Mouse (Mus musculus): ENCODE data around the gene Gpat2. TPM values are rescaled to one million over a fixed set of nuclear protein-coding genes. Genes with fewer than 3 reads are reported as not detected.

The Gpat2 gene
- polyA plus RNA-seq, 1 experiment from 2014 or later = not detected

DNA sequence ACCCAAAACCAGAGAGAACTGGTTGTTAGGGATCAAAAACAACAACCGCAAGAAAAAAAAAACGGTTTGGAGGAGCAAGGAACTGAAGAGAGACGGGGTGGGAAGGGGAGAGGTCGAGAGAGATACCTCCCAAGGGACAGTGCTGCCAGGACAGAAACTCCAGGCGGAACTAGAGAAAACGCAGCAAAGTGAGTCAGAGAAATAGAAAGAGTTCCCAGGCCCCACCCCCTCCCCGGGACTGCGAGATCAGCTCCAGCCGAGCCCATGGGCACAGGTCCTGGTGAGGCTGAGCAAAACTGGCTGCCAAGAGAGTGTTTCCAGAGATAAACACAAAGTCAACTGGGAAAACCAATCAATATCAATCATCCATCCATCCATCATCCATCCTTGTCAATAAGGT lies 36.4 kb downstream of the Gpat2 start:
- H3K4me3 ChIP-seq (ENCODE audit: inconsistent target) = no peak overlapping the region
- H3K36me3 ChIP-seq (ENCODE audit: inconsistent target) = no peaks in the 10 kb centered on the region
- 89% methylated on average over 9 of the region's 9 CpGs for WGBS (ENCODE audit: missing documents)
- no peak overlapping the region for H3K27ac ChIP-seq
- no peaks in the 10 kb centered on the region for H3K79me2 ChIP-seq (ENCODE audit: inconsistent target)

DNA sequence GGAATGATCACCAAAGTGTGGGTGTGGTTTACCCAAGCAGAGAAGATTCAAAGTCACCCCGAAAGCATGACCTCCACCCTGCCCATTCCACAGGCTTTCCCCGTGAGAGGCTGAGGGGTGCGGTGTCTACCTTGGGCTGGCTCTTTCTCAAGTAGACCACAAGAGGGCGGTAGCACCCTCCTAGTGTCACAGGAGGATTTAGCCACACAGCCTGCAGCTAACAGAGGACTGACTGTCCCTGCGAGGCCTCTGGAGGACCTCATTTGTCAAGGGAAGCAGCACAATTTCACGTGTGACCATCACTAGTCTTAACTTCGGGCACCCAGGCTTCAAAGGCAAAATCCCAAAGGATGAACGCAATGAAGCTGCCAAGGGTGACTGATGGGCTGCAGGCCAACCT lies 37.3 kb downstream of the Gpat2 start:
- Histone ChIP-seq H3K27ac (no peak overlapping the region), H3K4me3 (ENCODE audit: inconsistent target) (no peak overlapping the region), H3K79me2 (ENCODE audit: inconsistent target) (no peaks in the 10 kb centered on the region), H3K36me3 (ENCODE audit: inconsistent target) (no peaks in the 10 kb centered on the region)
- WGBS (ENCODE audit: missing documents) = 12% methylated on average over 8 of the region's 8 CpGs

- Histone ChIP-seq H3K36me3 (ENCODE audit: inconsistent target) (no peaks in the 10 kb centered on the region), H3K79me2 (ENCODE audit: inconsistent target) (no peaks in the 10 kb centered on the region), H3K4me3 (ENCODE audit: inconsistent target) (no peak overlapping the region), H3K27ac (no peak overlapping the region)
- 80% methylated on average over 5 of the region's 5 CpGs for WGBS (ENCODE audit: missing documents)
Observed at GRCm38 (mm10) chr2:127470183-127470582, 45.2 kb downstream of the Gpat2 start.

DNA sequence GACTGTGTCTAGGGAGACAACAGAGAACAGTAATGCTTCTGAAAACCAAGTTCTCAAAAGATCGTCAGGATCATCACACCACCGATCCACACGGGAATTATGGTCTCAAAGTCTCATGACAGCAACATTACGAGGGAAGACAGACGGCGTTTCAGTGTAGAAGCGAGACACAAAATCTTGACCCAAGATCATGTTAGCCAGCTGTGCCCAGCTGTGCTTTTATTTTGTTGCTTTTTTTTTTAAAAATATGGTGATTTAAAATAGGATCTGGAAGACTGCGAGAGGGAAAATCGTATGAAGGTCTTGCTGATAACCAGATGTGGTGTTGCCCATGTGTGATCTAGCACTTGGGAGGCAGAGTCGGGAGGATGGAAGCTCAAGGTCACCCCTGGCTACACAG lies 45.7 kb downstream of the Gpat2 start:
- no peak overlapping the region for H3K27ac ChIP-seq
- H3K4me3 ChIP-seq (ENCODE audit: inconsistent target) = no peak overlapping the region
- no peaks in the 10 kb centered on the region for H3K36me3 ChIP-seq (ENCODE audit: inconsistent target)
- H3K79me2 ChIP-seq (ENCODE audit: inconsistent target) = no peaks in the 10 kb centered on the region
- WGBS (ENCODE audit: missing documents) = 92% methylated on average over 10 of the region's 10 CpGs

- Histone ChIP-seq H3K4me3 (ENCODE audit: inconsistent target) (no peak overlapping the region), H3K79me2 (ENCODE audit: inconsistent target) (no peaks in the 10 kb centered on the region), H3K27ac (no peak overlapping the region), H3K36me3 (ENCODE audit: inconsistent target) (no peaks in the 10 kb centered on the region)
- WGBS (ENCODE audit: missing documents) = 93% methylated on average over 8 of the region's 8 CpGs
Observed at GRCm38 (mm10) chr2:127471281-127471680, 46.3 kb downstream of the Gpat2 start.

DNA sequence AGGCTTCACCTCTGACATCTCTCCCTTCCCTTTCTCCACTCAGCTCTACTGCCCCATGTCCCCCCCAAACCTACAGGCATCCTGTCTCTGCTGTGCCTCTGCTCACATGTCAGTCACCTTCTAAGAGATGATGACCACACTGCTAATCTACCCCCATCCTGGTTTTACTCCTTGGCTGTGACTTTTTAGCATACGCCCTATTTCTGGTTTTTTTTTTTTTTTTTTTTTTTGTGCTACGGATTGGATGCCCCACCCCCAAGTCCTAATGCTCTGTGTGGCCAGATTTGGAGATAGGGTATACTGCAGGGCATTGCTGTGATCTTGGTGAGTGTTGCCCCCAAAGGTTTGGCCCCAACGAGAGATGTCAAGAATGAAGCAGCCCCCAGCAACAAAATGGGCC lies 47.3 kb downstream of the Gpat2 start:
- Histone ChIP-seq H3K27ac (no peak overlapping the region), H3K79me2 (ENCODE audit: inconsistent target) (no peaks in the 10 kb centered on the region), H3K4me3 (ENCODE audit: inconsistent target) (no peak overlapping the region), H3K36me3 (ENCODE audit: inconsistent target) (no peaks in the 10 kb centered on the region)
- WGBS (ENCODE audit: missing documents) = 65% methylated on average over 3 of the region's 3 CpGs

DNA sequence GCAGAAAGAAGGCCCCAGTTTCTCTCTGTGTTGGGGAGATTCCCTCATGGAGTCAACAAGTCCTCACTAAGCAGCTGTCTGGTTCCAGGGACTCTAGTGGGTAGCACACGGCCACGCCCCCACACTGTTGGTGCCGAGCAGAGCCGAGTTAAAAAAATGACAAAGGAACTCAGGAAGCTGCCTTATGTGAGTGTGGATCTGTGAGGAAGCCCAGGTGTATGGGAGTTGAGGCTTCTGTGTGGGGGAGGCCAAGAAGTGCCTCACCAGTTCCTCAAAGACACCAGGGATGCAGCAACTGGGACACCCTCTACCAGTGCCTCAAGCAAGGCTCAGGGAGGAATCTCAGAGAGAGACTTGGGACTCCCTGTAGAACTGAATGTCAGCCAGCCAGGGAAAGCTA lies 54.2 kb downstream of the Gpat2 start:
- Histone ChIP-seq H3K4me3 (ENCODE audit: inconsistent target) (no peak overlapping the region), H3K27ac (no peak overlapping the region), H3K36me3 (ENCODE audit: inconsistent target) (no peaks in the 10 kb centered on the region), H3K79me2 (ENCODE audit: inconsistent target) (no peaks in the 10 kb centered on the region)
- 97% methylated on average over 4 of the region's 4 CpGs for WGBS (ENCODE audit: missing documents)

- 84% methylated on average over 10 of the region's 10 CpGs for WGBS (ENCODE audit: missing documents)
- Histone ChIP-seq H3K27ac (no peak overlapping the region), H3K79me2 (ENCODE audit: inconsistent target) (no peaks in the 10 kb centered on the region), H3K4me3 (ENCODE audit: inconsistent target) (no peak overlapping the region), H3K36me3 (ENCODE audit: inconsistent target) (no peaks in the 10 kb centered on the region)
Observed at GRCm38 (mm10) chr2:127479763-127480162, 54.8 kb downstream of the Gpat2 start.

- Histone ChIP-seq H3K27ac (no peak overlapping the region), H3K36me3 (ENCODE audit: inconsistent target) (no peaks in the 10 kb centered on the region), H3K79me2 (ENCODE audit: inconsistent target) (no peaks in the 10 kb centered on the region), H3K4me3 (ENCODE audit: inconsistent target) (no peak overlapping the region)
- WGBS (ENCODE audit: missing documents) = 3% methylated on average over 57 of the region's 59 CpGs
Observed at GRCm38 (mm10) chr2:127481841-127482532, 57.0 kb downstream of the Gpat2 start.

DNA sequence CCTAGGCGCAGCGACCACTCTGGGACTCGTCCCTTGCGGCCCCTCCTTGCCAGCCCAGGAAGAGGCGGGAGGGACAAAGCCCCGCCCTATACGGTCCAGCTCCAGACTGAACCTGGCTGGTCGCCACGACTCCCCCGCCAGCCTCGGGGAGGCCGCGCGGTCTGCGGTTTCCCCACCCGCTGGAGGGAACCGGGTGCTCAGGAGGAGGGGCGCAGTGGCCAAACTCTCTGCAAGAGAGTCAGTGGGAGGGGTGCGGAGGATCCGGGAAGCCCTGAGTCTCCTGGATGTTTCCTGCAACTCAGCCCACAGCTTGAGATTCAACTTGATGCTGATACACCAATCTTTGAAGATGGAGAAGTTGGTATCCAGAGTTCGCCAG lies 57.5 kb downstream of the Gpat2 start:
- Histone ChIP-seq H3K36me3 (ENCODE audit: inconsistent target) (no peaks in the 10 kb centered on the region), H3K27ac (no peak overlapping the region), H3K79me2 (ENCODE audit: inconsistent target) (no peaks in the 10 kb centered on the region), H3K4me3 (ENCODE audit: inconsistent target) (no peak overlapping the region; the same call in 1 of the 2 replicates)
- 2% methylated on average over 21 of the region's 21 CpGs for whole genome bisulfite sequencing (ENCODE audit: missing documents)

DNA sequence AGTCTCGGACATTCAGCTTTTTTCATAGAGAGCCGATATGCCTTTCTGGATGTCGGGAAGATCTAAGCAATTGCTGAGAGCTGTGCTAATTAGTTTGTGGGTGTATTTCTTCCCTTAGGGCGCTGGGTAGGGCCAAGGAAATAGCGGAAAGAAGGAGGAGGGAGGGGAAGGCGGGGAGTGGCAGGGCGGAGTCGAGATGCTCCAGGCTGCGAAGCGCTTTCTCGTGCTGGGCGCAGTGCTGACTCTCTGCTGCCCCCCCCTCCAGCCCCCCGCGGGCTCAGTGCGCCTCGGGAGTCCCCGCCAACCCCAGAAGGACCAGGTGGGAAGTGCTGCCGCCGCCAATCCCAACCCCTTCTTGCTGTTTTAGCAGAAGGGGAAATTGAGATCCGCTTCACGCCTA lies 58.0 kb downstream of the Gpat2 start:
- no peak overlapping the region for H3K27ac ChIP-seq
- no peaks in the 10 kb centered on the region for H3K79me2 ChIP-seq (ENCODE audit: inconsistent target)
- H3K4me3 ChIP-seq (ENCODE audit: inconsistent target) = no peak overlapping the region; the same call in 1 of the 2 replicates
- no peaks in the 10 kb centered on the region for H3K36me3 ChIP-seq (ENCODE audit: inconsistent target)
- under 1% methylated on average over 16 of the region's 21 CpGs for WGBS (ENCODE audit: missing documents)

GRCm38 (mm10) chr2:127484476-127485170 lies 59.6 kb downstream of the Gpat2 start:
- H3K36me3 ChIP-seq (ENCODE audit: inconsistent target) = no peaks in the 10 kb centered on the region
- no peaks in the 10 kb centered on the region for H3K79me2 ChIP-seq (ENCODE audit: inconsistent target)
- WGBS (ENCODE audit: missing documents) = 18% methylated on average over 19 of the region's 19 CpGs
- no peak overlapping the region for H3K4me3 ChIP-seq (ENCODE audit: inconsistent target)
- H3K27ac ChIP-seq = no peak overlapping the region

Other genes starting within 250 kb of the Gpat2 start
- gene 1810024B03Rik, start 216.9 kb upstream of the Gpat2 start, polyA plus RNA-seq (2018) = 0.63 to 1.0 TPM (median 0.79 TPM) in 3 replicates
- 44.6 to 52.3 TPM (median 48.2 TPM) in 3 replicates for gene Snrnp200, start 216.8 kb upstream of the Gpat2 start, polyA plus RNA-seq (2018)
- gene Ciao1, start 177.4 kb upstream of the Gpat2 start, polyA plus RNA-seq (2018) = 34.0 to 44.5 TPM (median 35.1 TPM) in 3 replicates
- gene Tmem127, start 177.3 kb upstream of the Gpat2 start, polyA plus RNA-seq (2018) = 41.4 to 70.2 TPM (median 50.3 TPM) in 3 replicates
- 14.5 to 35.9 TPM (median 26.1 TPM) in 3 replicates for gene Stard7, start 155.0 kb upstream of the Gpat2 start, polyA plus RNA-seq (2018)
- 2.5 to 7.1 TPM (median 3.9 TPM) in 3 replicates for gene Dusp2, start 89.0 kb upstream of the Gpat2 start, polyA plus RNA-seq (2018)
- not detected in 3 replicates for gene Astl, start 86.6 kb upstream of the Gpat2 start, polyA plus RNA-seq (2018)
- not detected in 3 replicates for gene Adra2b, start 62.0 kb upstream of the Gpat2 start, polyA plus RNA-seq (2018)
- 4.1 to 11.8 TPM (median 9.2 TPM) in 3 replicates for gene Fahd2a, start 19.4 kb downstream of the Gpat2 start, polyA plus RNA-seq (2018)
- not detected in 3 replicates for gene Kcnip3, start 96.9 kb downstream of the Gpat2 start, polyA plus RNA-seq (2018)
- gene Prom2, start 116.3 kb downstream of the Gpat2 start, polyA plus RNA-seq (2018) = not detected in 3 replicates
- gene Zfp661, start 161.9 kb downstream of the Gpat2 start, polyA plus RNA-seq (2018) = 1.2 to 1.7 TPM (median 1.4 TPM) in 3 replicates
- gene Mrps5, start 162.0 kb downstream of the Gpat2 start, polyA plus RNA-seq (2018) = 23.5 to 46.2 TPM (median 34.0 TPM) in 3 replicates
- not detected in 3 replicates for gene Mal, start 231.5 kb downstream of the Gpat2 start, polyA plus RNA-seq (2018)